Mouse (Mus musculus): Measurements from ENCODE around the gene Ppp1r21.

The Ppp1r21 gene

GRCm38 (mm10) chr17:88615492-88616155 lies 85.7 kb downstream of the Ppp1r21 start:
- no peak for DNase-seq

DNA sequence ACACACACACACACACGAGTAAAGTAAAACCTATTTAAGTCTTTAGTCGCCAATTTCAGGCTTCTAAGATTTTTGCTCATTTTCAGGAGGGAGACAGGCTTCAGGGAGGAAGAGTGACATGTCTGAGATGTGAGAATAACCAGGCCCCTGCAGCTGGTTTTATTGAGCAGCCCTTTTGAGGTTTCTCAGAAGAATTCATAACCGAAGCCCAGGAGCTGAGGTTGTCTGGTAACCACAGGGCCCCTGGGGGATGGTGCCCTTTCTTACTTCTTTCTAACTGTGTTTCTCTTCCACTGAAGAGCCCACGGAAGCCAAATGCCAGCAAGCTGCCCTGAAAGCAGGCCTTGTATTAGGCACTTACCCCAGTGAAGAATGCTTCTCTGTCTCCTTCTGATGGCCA lies 91.0 kb downstream of the Ppp1r21 start:
- DNase-seq = no peak

DNA sequence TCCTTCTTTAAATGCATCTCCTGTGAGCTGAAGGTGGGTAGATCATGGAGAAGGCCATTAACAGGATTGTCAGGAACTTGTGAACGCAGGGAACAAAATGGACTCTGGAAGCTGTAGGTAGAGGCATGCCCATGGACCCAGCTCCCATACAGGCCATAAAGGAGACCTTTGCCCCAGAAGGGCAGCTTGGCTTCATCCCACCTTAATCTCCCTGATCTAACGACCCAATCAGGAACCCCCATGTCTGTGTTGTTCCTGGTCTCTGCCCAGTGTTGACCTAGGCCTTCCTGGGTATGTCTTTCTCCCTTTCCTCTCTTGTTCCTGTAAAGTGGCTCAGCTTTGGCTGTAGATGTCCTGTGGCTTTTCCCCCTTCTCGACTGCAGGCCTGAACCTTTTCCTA lies 91.5 kb downstream of the Ppp1r21 start:
- DNase-seq = no peak

DNA sequence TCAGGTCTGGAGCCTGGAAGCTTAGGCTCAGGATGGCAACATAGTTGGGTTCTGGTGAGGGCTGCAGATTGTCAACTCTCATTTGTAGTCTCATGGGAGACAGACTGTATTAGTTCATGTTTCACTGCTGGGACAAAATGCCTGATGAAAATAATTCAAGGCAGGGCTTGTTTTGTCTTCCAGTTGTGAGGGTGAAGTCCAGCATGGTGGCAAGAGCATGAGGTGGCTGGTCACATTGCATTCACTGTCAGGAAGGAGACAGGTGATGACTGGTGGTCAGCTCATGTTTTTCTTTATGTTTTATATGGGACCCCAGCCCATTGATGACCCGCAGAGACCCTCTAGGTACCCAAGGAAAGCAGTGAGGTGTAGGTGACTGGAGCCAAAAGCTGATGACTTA lies 92.8 kb downstream of the Ppp1r21 start:
- no peak for DNase-seq

- no peak for DNase-seq
These were observed 94.5 kb downstream of the Ppp1r21 start for GRCm38 (mm10) chr17:88624386-88624785.

- DNase-seq = no peak
These were observed 95.4 kb downstream of the Ppp1r21 start for GRCm38 (mm10) chr17:88625350-88625749.

DNA sequence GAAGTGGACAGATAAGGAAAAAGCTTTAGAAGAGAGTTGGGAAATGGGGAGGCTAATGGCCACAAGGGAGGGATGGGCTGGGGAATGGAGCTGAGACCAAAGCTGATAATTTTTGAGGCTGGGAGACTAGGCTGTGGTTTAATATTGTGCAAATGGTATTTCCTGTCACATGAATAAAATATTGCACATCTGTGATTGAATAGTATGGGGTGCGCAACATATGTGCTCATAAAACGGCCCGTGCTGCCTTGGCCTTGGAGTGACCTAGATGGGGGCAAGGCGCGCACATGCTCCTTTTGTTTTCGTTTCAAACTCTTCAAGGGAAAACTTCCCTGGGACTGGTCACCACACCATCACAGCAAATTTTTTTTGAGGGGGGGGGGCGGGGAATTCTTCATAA lies 96.0 kb downstream of the Ppp1r21 start:
- DNase-seq = no peak

DNA sequence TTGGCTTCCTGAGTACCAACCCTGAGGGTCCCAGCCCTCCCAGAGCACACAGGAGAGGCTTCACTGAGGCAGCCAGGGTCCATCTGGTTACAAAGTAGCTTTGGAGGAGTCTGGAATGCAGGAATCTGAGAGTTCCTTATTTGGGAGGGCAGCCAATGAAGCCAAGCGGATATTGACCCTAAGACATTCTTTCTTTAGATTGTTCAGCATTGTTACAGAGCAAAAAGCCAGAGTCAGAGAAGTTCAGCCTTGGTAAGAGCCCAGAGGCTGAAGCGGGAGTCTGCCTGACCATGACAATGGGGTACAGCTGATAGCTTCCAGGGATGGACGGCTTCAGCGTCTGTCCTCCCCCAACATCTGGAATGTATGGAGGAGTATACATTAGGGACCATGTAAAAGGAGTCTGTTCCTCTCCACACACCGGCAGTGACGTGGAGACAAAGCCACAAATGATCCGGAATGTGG lies 96.5 kb downstream of the Ppp1r21 start:
- no peak for DNase-seq

GRCm38 (mm10) chr17:88627150-88627549 lies 97.2 kb downstream of the Ppp1r21 start:
- no peak for DNase-seq

GRCm38 (mm10) chr17:88628676-88629380 lies 98.9 kb downstream of the Ppp1r21 start:
- DNase-seq = peak in 1 of 2 experiments; percentile 17

- no peak for DNase-seq
These were observed 99.5 kb downstream of the Ppp1r21 start for GRCm38 (mm10) chr17:88629381-88629759.

GRCm38 (mm10) chr17:88629931-88630553 lies 100.1 kb downstream of the Ppp1r21 start:
- DNase-seq = peak in 1 of 2 experiments; percentile 13

DNA sequence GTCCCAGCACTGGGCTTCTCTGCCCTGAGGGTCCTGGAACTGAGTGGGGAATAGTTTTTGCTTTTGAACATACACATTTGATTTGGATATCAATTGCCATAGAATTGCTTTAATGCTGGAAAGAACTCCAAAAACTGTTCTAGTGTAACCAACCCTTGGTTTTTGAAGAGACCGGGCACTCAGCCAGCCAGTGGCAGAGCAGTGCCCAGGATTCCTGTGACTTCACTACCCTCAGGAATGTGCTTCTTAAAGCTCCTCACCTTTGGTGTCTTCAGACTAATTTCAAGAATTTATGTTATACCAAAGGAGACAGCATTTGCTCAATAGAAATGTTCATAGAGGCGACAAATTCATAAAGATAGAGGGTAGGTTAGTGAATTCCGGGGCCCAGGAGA lies 100.6 kb downstream of the Ppp1r21 start:
- peak in 1 of 2 experiments; percentile 43 for DNase-seq

DNA sequence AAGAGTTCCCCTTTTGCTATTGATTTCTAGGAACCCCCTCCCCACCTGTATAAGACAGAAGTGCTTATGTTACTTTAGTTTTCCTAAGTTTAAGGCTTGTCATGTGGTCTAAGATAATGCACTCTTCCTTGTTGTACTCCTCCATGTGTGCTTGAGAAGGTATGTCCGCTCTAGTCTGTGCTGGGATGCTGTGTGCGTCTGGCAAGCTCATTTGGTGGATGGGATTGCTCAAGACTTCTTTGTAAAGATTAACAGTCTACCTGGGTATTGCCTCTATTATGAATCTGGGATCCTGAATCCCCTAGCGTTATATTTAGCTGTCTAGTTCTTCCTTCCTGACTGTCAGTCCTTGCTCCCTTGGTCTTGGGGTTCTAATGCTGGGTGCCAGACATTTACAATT lies 102.7 kb downstream of the Ppp1r21 start:
- DNase-seq = no peak

- DNase-seq = no peak
These were observed 106.2 kb downstream of the Ppp1r21 start for GRCm38 (mm10) chr17:88636076-88636475.

DNA sequence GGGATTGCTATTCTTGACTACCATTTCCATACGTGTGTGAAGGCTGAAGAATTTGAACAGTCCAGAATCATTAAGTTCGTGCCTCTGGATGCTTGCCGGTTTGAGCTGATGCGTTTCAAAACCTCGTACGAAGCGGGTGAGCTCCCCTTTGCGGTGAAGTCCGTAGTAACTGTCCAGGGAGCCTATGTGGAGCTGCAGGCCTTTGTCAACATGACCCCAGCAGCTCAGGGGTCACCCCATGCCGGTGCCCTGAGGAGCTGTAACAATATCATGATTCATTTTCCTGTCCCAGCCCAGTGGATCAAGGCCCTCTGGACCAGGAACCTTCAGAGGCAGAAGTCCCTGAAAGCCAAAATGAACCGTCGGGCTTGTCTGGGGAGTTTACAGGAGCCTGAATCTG lies 106.7 kb downstream of the Ppp1r21 start:
- DNase-seq = no peak

Measured in cerebellum, postnatal 25 days (tissue).